Mouse (Mus musculus) kidney, postnatal 0 days (tissue): ENCODE results near the gene Cd300lg. TPM values are rescaled to one million over a fixed set of nuclear protein-coding genes. Genes with fewer than 3 reads are reported as not detected.

Source experiments
- ATAC-seq: fragments of 200-750 bp; cut with Nextera tagmentation; replicated peaks from 2 replicates; pipeline ENCODE4 v1.8.0; 2017; ENCODE audit warnings: low read depth, moderate number of reproducible peaks, moderate TSS enrichment, moderate library complexity; ENCODE audit not compliant: low FRiP score
- DNase-seq: peaks from one replicate; pipeline ENCODE4 v3.0.0-alpha.2; 2016; ENCODE audit warnings: low spot score
- H3K27ac ChIP-seq: fragments of 300-500 bp; sonication (generic); 2 replicates; pipeline ENCODE4 v1.5.1; 2014; ENCODE audit warnings: mild to moderate bottlenecking
- H3K27me3 ChIP-seq: fragments of 300-500 bp; sonication (generic); 2 replicates; pipeline ENCODE4 v1.6.1; 2014; ENCODE audit warnings: low read length, mixed read lengths; ENCODE audit not compliant: insufficient read depth
- H3K36me3 ChIP-seq: fragments of 300-500 bp; sonication (generic); 2 replicates; pipeline ENCODE4 v1.6.1; 2014; ENCODE audit warnings: low read length, mixed read lengths; ENCODE audit not compliant: insufficient read depth
- H3K4me1 ChIP-seq: fragments of 300-500 bp; sonication (generic); replicated peaks from 2 replicates; pipeline ENCODE4 v1.6.1; 2014; ENCODE audit warnings: antibody characterized with exemption, low read length, mixed read lengths; ENCODE audit not compliant: insufficient read depth
- H3K4me2 ChIP-seq: fragments of 300-500 bp; sonication (generic); 2 replicates; pipeline ENCODE4 v1.6.1; 2014; ENCODE audit warnings: mild to moderate bottlenecking, low read length, moderate library complexity, mixed read lengths
- H3K4me3 ChIP-seq: fragments of 300-500 bp; sonication (generic); replicated peaks from 2 replicates; pipeline ENCODE4 v1.5.1; 2014; ENCODE audit warnings: low read depth, low read length
- H3K9ac ChIP-seq: fragments of 300-500 bp; sonication (generic); 2 replicates; pipeline ENCODE4 v1.6.1; 2014; ENCODE audit warnings: low read depth, low read length
- H3K9me3 ChIP-seq: fragments of 300-500 bp; sonication (generic); replicated peaks from 2 replicates; pipeline ENCODE4 v1.6.1; 2016; ENCODE audit warnings: low read length, inconsistent platforms, mixed read lengths
- CTCF ChIP-seq: IDR thresholded peaks from 2 replicates; pipeline ENCODE4 v1.5.1; 2016; ENCODE audit warnings: antibody characterized with exemption, low read depth, mild to moderate bottlenecking, moderate library complexity
- WGBS: fragments of 180-500 bp; shearing (Covaris S2); extraction: QIAGEN DNeasy Blood & Tissue Kit; methylation state at CpG from one replicate; pipeline ENCODE4 v1.1.7; 2014; 5-methylcytosine and 5-hydroxymethylcytosine counted together
- polyA plus RNA-seq: library from polyadenylated mRNA; unstranded; fragments of >200 nt; fragmentation: Nextera tagmentation; extraction: Ambion mirVana; gene quantifications from 2 replicates; pipeline ENCODE4 v1.2.1, GENCODE M21; 2015

The Cd300lg gene
- polyA plus RNA-seq, 1 experiment from 2014 or later, result 2.8 TPM

- Histone ChIP-seq H3K4me2 (no peak overlapping the region), H3K36me3 (no peaks in the 10 kb centered on the region), H3K27me3 (peaks cover 2% of the 10 kb centered on the region; the same call in 1 of the 2 replicates), H3K4me1 (0 out of 2 replicates have a peak, but pooled peaks cover 4% of the 10 kb centered on the region), H3K4me3 (no peak overlapping the region), H3K9me3 (no peaks in the 10 kb centered on the region), H3K27ac (no peak overlapping the region), H3K9ac (no peak overlapping the region)
- no peak for DNase-seq
- 65% methylated on average over 4 of the region's 4 CpGs for WGBS
- no peak for ATAC-seq
- no peak; the same call in 1 of the 2 replicates for TF ChIP-seq CTCF
These were observed 663 bp upstream of the Cd300lg start for GRCm38 (mm10) chr11:102040646-102041045.

- TF ChIP-seq CTCF, result no peak
- no peak overlapping the region for H3K4me3 ChIP-seq
- H3K9ac ChIP-seq, result no peak overlapping the region
- WGBS, result 93% methylated on average over 13 of the region's 14 CpGs
- H3K27me3 ChIP-seq, result peaks cover 1% of the 10 kb centered on the region; the same call in 1 of the 2 replicates
- no peaks in the 10 kb centered on the region for H3K36me3 ChIP-seq
- no peak for DNase-seq
- 0 out of 2 replicates have a peak, but pooled peaks cover 4% of the 10 kb centered on the region for H3K4me1 ChIP-seq
- no peak overlapping the region for H3K4me2 ChIP-seq
- no peak for ATAC-seq
- H3K27ac ChIP-seq, result no peak overlapping the region
- H3K9me3 ChIP-seq, result no peaks in the 10 kb centered on the region
These were observed 1.7 kb downstream of the Cd300lg start for GRCm38 (mm10) chr11:102042971-102043370.

GRCm38 (mm10) chr11:102043381-102043780 lies 2.1 kb downstream of the Cd300lg start:
- DNase-seq (no peak), ATAC-seq (no peak)
- H3K9me3 ChIP-seq, result no peaks in the 10 kb centered on the region
- no peaks in the 10 kb centered on the region for H3K36me3 ChIP-seq
- H3K4me3 ChIP-seq, result no peak overlapping the region
- no peaks in the 10 kb centered on the region for H3K27me3 ChIP-seq
- 86% methylated on average over 6 of the region's 6 CpGs for WGBS
- no peak for TF ChIP-seq CTCF
- H3K9ac ChIP-seq, result no peak overlapping the region
- H3K27ac ChIP-seq, result no peak overlapping the region
- H3K4me1 ChIP-seq, result 0 out of 2 replicates have a peak, but pooled peaks cover 4% of the 10 kb centered on the region
- no peak overlapping the region for H3K4me2 ChIP-seq

- Histone ChIP-seq H3K27me3 (no peaks in the 10 kb centered on the region), H3K9ac (no peak overlapping the region), H3K9me3 (no peaks in the 10 kb centered on the region), H3K4me1 (0 out of 2 replicates have a peak, but pooled peaks cover 3% of the 10 kb centered on the region), H3K36me3 (no peaks in the 10 kb centered on the region), H3K4me3 (no peak overlapping the region), H3K27ac (peak overlapping the region; percentile 47; the same call in 1 of the 2 replicates), H3K4me2 (no peak overlapping the region)
- no peak for DNase-seq
- 67% methylated on average over 7 of the region's 7 CpGs for WGBS
- ATAC-seq, result no peak
- TF ChIP-seq CTCF, result no peak
These were observed 3.4 kb downstream of the Cd300lg start for GRCm38 (mm10) chr11:102044691-102045212.

- H3K9ac ChIP-seq, result no peak overlapping the region
- WGBS, result 83% methylated on average over 9 of the region's 9 CpGs
- no peak for TF ChIP-seq CTCF
- ATAC-seq (no peak), DNase-seq (no peak)
- no peaks in the 10 kb centered on the region for H3K9me3 ChIP-seq
- no peaks in the 10 kb centered on the region for H3K36me3 ChIP-seq
- no peak overlapping the region for H3K4me2 ChIP-seq
- H3K27me3 ChIP-seq, result no peaks in the 10 kb centered on the region
- no peak overlapping the region for H3K27ac ChIP-seq
- no peaks in the 10 kb centered on the region for H3K4me1 ChIP-seq
- H3K4me3 ChIP-seq, result no peak overlapping the region
These were observed 5.3 kb downstream of the Cd300lg start for GRCm38 (mm10) chr11:102046607-102047006.

- H3K4me3 ChIP-seq, result no peak overlapping the region
- H3K27me3 ChIP-seq, result no peaks in the 10 kb centered on the region
- H3K9ac ChIP-seq, result no peak overlapping the region
- H3K27ac ChIP-seq, result 0 out of 2 replicates have a peak overlapping the region, but pooled peaks have one; percentile 27
- WGBS, result 54% methylated on average over 14 of the region's 14 CpGs
- DNase-seq, result peak; percentile 32
- no peaks in the 10 kb centered on the region for H3K9me3 ChIP-seq
- peaks cover 12% of the 10 kb centered on the region for H3K4me1 ChIP-seq
- no peaks in the 10 kb centered on the region for H3K36me3 ChIP-seq
- no peak for TF ChIP-seq CTCF
- no peak overlapping the region for H3K4me2 ChIP-seq
- no peak for ATAC-seq
These were observed 8.7 kb downstream of the Cd300lg start for GRCm38 (mm10) chr11:102049875-102050482.
